Mouse (Mus musculus) splenic B cell, adult 2 months (primary cell): ENCODE data around the gene Pigw.

Experiments
- DNase-seq: peaks from one replicate; pipeline ENCODE4 v3.0.0-alpha.2; 2011; ENCODE audit warnings: low read depth, low spot score
- H3K27me3 ChIP-seq: 2 replicates; pipeline ENCODE4 v1.6.1; 2012; ENCODE audit warnings: mild to moderate bottlenecking, low read length, moderate library complexity, mixed read lengths; ENCODE audit not compliant: control insufficient read depth, poor library complexity, insufficient read depth, severe bottlenecking
- H3K36me3 ChIP-seq: 2 replicates; pipeline ENCODE4 v1.6.1; 2012; ENCODE audit warnings: mild to moderate bottlenecking, low read length, moderate library complexity, mixed read lengths; ENCODE audit not compliant: control insufficient read depth, poor library complexity, insufficient read depth, severe bottlenecking

The Pigw gene

DNA sequence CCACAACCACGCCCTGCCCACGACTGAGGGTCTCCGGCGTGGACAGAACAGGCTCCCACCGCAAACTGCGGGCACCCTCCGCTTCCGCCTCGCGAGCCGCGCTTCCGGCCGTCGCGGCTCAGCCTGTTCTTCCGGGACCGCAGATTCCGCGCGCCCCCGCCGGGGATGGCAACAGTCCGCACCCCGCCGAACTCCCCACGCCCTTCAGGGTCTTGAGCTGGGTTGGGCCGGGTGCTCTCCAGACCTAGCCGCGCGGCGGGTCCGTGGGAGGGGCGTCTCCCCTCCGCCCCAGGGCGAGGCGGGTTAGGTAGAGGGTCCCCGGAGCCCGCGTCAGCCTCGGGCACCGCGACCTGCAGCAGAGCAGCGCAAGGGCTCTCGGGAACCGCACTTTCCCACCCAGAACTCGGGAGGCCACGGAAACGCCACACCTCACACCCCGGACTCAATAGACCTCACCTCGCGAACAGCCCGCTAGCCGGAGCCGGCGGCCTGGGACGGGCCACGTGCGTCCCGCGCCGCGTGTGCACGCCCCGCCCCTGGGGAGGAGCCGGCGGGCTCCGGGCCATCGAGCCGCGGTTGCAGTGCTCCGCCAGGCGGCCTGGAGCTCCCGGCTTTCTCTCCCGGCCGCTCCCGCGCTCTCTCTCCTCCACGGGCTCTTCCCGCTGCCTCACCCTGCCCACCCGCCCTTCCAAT, at the start of gene Pigw, which contains the start of gene Myo19:
Pigw (minus strand) TSS at position 514 of the 693 bp plus-strand sequence.
Myo19 (plus strand) TSS at position 377 of the 693 bp plus-strand sequence.
- Histone ChIP-seq H3K36me3 (0 out of 2 replicates have a peak, but pooled peaks cover 2% of the 10 kb centered on the region), H3K27me3 (no peaks in the 10 kb centered on the region)
- DNase-seq = peak; percentile 83

DNA sequence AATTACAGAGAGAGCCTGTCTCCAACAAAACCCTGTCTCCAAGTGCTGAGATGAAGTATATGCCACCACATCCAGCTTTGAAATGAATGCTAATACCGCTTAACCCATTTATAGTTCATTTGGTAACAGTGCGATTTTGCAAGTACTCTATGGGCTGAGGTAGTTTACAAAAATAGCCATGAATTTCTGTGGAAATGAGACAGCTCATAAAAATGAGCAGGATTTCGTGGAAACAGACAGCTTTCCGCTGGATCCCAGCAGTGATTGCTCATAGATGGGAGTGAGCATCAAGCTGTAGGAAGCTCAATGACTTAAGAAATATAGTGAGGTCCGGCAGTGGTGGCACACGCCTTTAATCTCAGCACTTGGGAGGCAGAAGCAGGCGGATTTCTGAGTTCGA, 40.9 kb upstream of the Pigw start:
- no peaks in the 10 kb centered on the region for H3K27me3 ChIP-seq
- no peak for DNase-seq
- no peaks in the 10 kb centered on the region for H3K36me3 ChIP-seq

DNA sequence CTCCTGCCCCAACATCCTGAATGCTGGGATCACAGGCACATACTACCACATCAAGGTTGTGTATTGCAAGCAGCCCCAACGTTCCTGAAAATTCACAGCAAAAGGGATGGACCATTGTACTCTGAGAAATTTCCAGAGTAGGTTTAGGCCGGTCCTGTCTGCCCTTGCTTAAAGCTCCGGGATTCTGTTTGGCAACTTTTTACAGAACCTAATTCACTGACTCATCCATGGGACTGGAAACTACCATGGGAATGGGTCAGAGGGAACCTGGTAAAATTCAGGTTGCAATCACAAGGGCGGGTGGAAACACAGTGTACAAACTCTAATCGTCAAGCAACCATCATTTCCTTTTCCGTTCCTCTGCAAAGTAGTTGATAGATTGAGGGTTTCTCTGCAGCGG, 39.9 kb upstream of the Pigw start:
- H3K36me3 ChIP-seq = no peaks in the 10 kb centered on the region
- no peak for DNase-seq
- H3K27me3 ChIP-seq = no peaks in the 10 kb centered on the region

DNA sequence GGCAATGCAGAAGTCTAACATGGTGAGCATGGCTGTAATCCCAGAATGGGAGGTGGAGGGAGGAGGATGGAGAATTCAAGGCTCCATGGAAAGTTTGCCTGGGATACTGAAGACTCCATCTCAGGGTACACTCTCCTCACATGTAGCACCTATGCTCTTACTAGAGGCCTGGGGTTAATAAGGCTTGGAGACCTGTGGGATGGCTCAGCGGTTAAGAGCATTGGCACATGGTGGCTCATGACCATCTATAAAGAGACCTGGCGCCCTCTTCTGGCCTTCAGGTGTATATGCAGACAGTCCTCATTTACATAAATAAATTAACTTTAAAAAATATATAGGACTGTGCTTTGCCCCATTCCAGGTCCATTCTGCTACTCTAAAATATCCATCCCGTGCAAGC, 39.2 kb upstream of the Pigw start:
- peak; percentile 80 for DNase-seq
- no peaks in the 10 kb centered on the region for H3K36me3 ChIP-seq
- H3K27me3 ChIP-seq = no peaks in the 10 kb centered on the region

DNA sequence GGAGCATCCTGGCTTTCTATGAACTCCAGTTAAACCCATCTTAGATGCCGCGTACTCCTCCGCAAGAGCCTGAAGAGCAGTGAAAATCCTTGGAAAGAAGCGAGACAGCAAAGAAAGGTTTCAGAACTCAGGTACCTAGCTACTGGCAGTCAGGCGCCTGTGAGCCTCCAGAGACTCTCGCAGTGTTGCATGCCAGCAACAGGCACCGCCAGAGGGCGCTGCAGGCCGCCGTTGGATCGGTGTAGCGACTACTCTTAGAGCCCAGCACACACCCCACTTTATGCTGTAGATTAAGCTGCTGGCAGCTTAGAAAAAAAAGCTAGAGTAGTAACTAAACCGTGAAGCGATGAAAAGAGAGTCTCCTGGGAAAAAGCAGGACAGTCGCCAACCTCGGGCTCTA, 38.3 kb upstream of the Pigw start:
- no peaks in the 10 kb centered on the region for H3K36me3 ChIP-seq
- DNase-seq = peak; percentile 88
- no peaks in the 10 kb centered on the region for H3K27me3 ChIP-seq

DNA sequence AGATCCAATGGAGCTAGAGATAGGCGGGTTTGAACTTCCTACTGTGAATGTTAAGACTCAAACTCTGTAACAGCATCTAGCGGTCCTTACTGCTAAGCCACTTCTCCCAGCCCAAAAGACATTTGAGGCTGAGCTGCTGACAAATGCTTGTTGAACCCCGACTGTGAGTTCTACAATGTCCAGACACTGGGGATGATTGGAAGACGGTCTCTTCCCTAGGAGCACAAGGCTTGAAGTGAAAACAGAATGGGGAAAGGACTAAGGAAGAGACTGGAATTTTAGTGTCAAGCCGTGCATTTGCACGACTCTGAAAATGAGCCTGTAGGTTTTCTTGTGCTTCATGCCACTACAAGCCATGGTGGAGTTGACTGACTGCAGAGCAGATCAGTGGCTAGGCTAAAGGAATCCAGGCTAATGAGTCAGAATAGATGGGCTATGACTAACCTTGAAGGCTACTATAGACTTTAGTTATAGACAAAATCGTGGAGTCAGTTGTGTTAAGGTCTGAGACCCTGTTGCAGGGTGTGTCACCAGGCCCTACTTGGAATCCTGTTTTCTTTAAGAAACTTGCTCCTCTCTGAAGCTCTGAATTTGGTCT, 36.7 kb upstream of the Pigw start:
- no peaks in the 10 kb centered on the region for H3K36me3 ChIP-seq
- H3K27me3 ChIP-seq = no peaks in the 10 kb centered on the region
- no peak for DNase-seq

DNA sequence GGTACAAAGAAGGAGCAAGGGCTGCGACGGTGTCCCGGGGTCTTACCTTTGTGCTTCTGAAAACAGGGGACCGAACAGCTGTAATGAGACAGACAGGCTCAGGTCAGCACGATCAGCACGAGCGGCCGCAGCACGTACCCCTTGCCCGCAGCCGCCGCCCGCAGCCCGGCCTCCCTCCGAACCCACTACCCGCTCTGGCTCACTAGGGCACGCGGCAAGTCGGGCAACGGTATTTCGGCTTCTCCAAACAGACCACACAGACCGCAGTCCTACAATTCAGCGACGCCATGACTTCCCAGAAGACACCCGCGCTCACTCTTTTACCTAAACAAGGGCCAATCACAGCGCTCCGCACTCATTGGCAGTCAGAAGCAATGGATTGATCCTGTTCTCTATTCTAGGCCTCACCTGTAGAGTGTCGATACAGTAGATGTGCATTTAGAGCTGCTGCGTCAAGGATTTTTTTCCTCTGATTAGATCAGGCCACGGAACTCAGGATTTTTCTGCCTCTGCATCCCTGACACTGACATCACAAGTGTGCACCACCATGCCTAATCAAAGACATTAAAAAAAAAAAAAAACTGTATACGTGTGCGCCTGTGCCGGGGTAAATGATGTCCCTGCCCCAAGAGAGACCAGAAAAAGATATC, 36.1 kb upstream of the Pigw start, which contains the start of gene Znhit3:
Znhit3 (minus strand) TSS at position 314 of the 650 bp plus-strand sequence.
- Histone ChIP-seq H3K27me3 (no peaks in the 10 kb centered on the region), H3K36me3 (0 out of 2 replicates have a peak, but pooled peaks cover 1% of the 10 kb centered on the region)
- DNase-seq = peak; percentile 89

DNA sequence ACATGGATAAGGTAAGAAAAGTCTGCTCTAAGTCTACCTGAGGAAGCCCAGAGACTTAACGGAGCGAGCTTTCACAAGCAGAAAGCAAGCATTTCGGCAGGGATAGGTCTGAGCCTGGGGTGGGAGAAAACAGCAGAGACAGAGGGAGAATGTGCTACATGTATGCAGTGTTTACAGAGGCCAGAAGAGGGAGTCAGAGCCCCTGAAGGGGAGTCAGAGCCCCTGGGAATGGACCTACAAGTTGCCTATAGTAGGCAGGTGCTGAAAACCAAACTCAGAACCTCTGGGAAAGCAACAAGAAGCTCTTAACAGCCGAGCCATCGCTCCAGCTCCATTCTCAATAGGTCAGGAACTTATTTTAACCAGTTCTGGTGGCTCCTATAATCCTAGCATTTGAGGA, 34.6 kb upstream of the Pigw start:
- no peaks in the 10 kb centered on the region for H3K27me3 ChIP-seq
- H3K36me3 ChIP-seq = peaks cover 4% of the 10 kb centered on the region; the same call in 1 of the 2 replicates
- peak; percentile 22 for DNase-seq

DNA sequence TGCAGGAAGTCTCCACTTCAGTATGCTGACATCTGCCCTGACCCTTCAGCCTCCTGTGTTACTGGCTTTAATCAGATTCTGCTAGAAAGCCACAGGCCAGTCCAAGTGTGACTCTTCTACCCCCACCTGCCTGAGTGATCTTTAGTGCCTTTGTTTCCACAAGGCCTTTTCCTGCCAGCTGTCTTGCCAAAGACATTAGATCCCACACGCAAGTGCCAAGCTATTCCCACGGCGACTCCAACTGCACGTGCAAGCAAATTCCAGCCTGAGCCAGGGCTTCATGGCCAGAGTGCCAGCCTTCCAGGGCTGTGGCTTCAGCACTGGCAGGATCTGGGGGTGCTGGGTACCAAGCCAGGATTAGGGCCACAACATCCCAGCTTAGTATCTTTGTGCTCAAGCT, 30.3 kb upstream of the Pigw start:
- Histone ChIP-seq H3K36me3 (peaks cover 6% of the 10 kb centered on the region; the same call in 1 of the 2 replicates), H3K27me3 (no peaks in the 10 kb centered on the region)
- no peak for DNase-seq

DNA sequence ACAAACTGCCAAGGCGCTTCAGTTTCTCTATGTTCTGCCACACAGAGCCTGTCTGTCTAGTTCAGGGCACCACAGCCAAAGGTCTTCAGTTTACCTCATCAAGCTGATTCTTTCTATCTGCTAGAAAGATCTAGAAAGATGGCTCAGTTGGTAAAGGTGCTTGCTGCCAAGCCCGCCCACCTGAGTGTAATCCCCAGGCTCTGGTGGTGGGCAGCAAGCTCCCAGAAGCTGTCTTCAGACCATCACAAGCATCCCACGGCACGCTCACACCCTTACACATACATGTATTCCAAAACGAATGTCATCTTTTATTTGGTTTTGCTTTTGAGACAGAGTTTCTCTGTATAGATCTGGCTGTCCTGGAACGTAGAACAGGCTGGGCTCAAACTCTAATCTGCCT, 28.4 kb upstream of the Pigw start:
- H3K27me3 ChIP-seq = no peaks in the 10 kb centered on the region
- no peak for DNase-seq
- peaks cover 6% of the 10 kb centered on the region; the same call in 1 of the 2 replicates for H3K36me3 ChIP-seq

DNA sequence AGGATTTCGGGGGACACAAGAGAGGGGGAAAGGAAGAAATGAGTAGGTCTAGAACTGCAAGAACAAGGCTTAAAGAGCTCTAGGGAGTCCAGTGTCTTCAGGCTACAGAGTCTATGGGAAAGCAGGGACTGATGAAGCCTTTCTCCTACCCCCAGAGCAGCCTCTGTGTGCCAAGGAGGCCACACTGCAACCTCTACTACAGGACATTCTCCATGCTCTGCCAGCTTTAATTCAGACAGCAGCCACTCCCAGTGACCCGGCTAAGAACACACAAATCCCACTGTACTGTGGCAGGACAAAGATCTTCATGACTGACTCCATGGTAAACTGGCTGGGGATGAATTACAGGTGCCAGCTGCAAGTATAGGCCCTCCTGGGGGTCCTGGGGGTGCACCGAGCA, 27.0 kb upstream of the Pigw start:
- Histone ChIP-seq H3K27me3 (no peaks in the 10 kb centered on the region), H3K36me3 (peaks cover 6% of the 10 kb centered on the region; the same call in 1 of the 2 replicates)
- no peak for DNase-seq

DNA sequence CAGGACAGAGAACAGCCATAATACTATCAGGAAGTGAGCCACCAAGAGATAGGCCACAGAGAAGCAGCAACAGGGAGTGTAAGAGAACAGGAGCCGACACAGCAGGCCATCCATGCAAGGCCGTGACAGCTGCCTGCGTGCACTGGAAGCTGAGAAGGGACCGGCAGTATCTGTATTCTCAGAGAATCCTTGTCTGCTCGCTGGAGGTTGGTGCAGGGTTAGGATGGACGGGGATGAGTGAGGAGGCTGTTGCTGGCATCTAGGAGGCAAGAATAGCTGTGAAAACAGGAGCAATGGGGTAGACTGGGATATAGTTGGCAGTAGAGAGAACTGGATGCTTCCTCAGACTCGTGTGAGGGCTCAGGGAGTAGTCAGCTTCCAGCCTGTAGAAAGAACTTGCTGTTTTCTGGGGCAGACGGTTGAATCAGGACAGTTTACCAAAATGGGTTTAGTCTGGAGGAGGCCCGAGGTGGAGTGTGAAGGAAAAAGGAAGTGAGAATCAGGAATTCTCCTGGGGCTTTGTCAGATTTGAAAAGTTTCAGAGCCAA, 24.6 kb upstream of the Pigw start:
- 0 out of 2 replicates have a peak, but pooled peaks cover 2% of the 10 kb centered on the region for H3K36me3 ChIP-seq
- no peak for DNase-seq
- H3K27me3 ChIP-seq = no peaks in the 10 kb centered on the region

DNA sequence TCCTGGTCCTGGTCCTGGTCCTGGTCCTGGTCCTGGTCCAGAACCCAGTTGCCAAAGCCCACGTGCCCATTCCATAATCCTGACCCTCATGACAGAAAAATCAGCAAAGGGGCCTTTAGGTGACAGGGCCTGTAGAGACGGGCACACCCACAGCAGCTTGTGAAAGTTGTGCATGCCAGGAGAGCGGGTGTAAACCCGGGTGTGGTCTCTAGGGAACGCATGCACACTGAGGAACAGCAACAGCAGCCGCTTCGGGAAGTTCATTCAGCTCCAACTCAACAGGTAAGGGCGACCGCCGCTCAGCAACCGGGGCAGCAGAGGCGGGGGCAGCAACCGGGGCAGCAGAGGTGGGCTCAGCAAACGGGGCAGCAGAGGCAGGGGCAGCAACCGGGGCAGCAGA, 13.0 kb upstream of the Pigw start:
- DNase-seq = no peak
- Histone ChIP-seq H3K36me3 (no peaks in the 10 kb centered on the region; the same call in 1 of the 2 replicates), H3K27me3 (no peaks in the 10 kb centered on the region)

DNA sequence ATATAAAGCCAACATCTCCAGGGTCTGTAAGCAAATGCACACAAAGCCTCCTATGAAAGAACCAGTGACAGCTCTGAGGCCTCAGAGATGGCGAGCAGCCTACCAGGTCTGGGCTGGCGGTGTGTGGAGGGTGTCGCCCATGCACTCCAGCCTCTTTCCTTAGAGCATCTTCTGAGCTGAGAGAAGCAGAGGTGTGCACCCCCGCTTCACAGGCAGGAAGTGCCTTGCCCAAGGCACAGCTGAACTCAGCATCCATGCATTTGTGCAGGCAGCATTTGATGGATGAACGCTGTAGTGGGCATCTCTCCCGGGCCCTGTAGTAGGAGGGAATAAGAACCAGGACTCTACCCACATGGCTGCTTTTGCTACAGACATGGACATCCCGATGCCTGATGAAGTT, 11.6 kb upstream of the Pigw start:
- DNase-seq = no peak

DNA sequence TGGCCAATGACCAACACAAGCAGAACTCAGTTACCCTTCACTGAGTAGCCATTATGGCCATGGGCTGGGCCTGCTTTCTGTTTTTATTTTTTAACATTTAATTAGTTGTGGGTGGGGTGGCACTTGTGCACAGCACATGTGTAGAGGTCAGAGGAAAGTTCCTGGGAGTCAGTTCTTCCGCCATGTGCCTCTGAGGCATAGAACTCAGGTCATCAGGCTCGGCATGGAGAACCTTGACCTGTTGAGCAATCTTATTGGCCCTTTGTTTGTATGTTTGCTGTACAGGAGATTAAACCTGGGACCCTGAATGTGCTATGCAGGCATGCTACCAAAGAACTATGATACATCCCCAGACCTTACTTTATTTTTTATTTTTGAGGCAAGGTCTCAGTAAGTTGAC, 9.4 kb upstream of the Pigw start:
- no peaks in the 10 kb centered on the region; the same call in 1 of the 2 replicates for H3K36me3 ChIP-seq
- no peaks in the 10 kb centered on the region for H3K27me3 ChIP-seq
- no peak for DNase-seq

More for the DNA sequence above, 11.6 kb upstream of the Pigw start:
- Histone ChIP-seq H3K27me3 (no peaks in the 10 kb centered on the region), H3K36me3 (no peaks in the 10 kb centered on the region; the same call in 1 of the 2 replicates)
